Mouse (Mus musculus): ENCODE data around the gene Dhdh.
A peak's percentile ranks its signal among the peaks of the same experiment; 100 is the strongest.
"Not testable (repeated sequence)": the region's sequence is repeated elsewhere in the genome, so short reads cannot be mapped to it uniquely, and the experiment has no call there.

Gene Dhdh

DNA sequence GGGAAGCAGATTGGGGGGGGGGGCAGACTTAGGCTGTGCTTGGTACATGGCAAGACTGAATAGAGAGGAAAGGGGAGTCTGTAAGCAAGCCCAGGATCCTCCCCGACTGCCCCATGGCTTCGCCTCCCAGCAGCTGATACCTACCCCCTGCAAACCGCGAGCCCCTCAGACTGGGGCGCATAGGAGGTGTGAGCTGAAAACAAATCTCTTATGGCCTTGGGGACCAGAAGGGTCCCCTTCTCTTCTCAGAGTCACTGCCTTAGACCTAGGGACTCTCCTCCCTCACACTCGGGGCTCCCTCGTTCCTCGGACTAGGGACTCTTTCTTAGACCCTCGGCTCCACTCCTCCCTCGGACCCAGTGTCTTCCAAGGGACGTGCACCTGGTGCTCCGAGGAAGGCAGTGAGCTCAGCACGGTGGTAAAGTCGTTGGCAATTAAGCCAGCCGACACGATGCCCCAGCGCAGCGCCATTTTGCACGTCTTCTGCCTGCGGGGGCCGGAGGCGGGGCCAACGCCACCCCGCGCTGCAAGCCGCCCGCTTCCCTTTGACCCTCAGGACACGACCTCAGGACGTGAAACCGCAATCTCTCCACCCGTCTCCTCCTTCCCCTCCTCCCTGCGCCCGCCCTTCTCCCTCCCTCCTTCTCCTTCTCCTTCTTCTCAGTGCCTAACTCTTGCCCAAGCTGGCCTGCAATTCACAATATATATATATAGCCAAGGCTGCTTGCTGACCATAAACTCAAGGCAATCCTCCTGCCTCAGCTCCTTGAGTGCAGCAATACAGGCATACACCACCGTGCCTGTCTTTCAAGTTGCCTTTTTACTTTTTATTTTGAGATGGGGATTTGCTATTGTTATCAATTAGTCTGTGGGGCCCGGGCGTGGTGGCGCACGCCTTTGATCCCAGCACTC is at the start of gene Dhdh:
Dhdh (minus strand) TSS at position 513 of the 912 bp plus-strand sequence.
- DNase-seq (ENCODE audit: low read depth, low spot score): peak; percentile 57

DNA sequence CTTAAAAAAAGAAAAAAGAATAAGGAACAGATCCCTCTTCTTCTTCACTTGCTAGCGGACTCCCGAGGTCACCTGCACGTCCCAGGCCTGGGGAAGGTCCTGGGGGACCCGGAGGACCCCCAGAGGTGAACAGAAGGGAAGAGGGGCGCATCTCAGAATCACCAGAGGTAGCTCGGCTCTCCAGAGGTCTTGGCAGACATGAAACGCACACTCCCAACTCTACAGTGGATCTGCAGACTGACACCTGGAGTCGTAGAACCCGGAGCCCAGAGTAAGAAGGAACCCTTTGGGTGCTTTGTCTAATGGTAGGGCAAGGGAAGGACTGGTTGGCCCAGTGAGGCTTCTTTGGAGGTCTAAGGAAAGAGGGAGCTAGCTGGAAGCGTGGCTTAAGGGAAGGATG is 49.0 kb upstream of the Dhdh start:
- DNase-seq (ENCODE audit: low read depth, low spot score): no peak

DNA sequence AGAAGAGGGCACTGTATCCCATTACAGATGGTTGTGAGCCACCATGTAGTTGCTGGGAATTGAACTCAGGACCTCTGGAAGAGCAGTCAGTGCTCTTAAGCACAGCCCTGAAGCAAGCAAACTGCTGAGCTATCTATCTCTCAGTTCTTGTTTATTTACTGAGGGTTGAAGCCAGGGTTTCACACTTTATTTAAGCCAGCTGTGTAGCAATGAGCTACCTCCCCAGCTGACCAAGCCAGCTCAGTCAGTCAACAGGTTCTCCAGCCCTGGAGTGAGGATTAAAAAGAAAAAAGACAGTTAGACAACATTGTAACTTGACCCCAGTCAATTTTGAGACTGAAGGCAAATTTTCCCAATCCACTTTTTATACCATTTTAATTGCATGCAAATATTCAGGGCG is 47.1 kb upstream of the Dhdh start:
- no peak for DNase-seq (ENCODE audit: low read depth, low spot score)

DNA sequence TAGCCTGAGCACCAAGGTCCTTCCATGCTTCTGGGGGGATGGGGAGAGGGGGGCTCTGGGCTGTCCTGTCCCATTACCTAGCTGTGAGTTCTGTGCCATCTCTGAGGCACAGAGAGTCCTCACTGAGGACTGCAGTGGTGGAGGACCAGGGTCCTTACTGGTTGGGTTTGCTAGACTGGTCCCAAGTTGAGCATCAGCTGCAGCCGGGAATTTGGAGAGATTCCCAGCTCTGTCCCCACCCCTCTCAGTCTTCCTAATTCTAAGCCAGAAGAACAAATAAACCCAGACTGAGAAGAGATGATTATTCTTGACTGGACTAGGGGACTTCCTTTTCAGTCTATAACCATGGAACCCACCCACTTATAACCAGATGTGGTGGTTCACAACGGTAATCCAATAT is 42.0 kb upstream of the Dhdh start:
- no peak for DNase-seq (ENCODE audit: low read depth, low spot score)

- DNase-seq (ENCODE audit: low read depth, low spot score): peak; percentile 19
These were observed 40.9 kb upstream of the Dhdh start for GRCm38 (mm10) chr7:45529461-45529860.

DNA sequence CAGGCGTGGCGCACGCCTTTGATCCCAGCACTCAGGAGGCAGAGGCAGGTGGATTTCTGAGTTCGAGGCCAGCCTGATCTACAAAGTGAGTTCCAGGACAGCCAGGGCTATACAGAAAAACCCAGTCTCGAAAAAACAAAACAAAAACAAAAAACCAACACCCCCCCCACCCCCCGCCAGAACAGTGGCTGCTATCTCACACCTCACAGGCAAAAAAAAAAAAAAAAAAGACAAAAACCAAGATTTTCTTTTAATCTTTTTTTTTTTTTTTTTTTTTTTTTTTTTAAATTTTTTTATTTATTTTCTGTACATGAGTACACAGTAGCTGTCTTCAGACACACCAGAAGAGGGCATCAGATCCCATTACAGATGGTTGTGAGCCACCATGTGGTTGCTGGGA is 38.6 kb upstream of the Dhdh start:
- DNase-seq (ENCODE audit: low read depth, low spot score): peak; percentile 39

DNA sequence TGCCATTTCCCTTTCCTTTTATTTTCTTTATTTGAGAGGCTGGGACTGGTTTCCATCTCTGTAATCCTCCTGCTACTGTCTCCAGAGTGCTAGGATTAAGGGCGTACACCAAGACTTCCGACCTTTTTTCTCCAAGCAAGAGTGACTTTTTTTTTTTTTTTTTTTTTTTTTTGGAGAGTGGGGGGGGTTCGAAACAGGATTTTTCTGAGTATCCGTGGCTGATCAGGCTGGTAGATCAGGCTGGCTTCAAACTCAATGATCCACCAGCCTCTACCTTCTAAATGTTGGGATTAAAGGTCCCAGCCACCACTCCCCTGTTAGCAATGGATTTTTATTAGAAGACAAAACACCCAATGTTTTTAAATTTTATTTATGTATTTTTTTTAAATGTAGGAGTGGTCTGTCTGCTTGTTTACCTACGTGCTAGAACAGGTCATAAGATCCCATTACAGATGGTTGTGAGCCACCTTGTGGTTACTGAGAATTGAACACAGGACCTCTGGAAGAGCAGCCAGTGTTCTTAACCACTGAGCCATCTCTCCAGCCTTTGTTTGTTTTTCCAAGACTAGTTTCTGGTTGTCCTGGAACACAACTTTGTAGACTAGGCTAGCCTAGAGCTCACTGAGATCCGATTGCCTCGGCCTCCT is 38.0 kb upstream of the Dhdh start:
- peak; percentile 72 for DNase-seq (ENCODE audit: low read depth, low spot score)

- peak; percentile 98 for DNase-seq (ENCODE audit: low read depth, low spot score)
These were observed 37.3 kb upstream of the Dhdh start, which contains the start of the genes Ppp1r15a and Plekha4 for GRCm38 (mm10) chr7:45525809-45526473. TSS of gene Ppp1r15a (minus strand) at chr7:45526268. TSS of gene Plekha4 (plus strand) at chr7:45526330.

- DNase-seq (ENCODE audit: low read depth, low spot score): peak; percentile 54
These were observed 36.4 kb upstream of the Dhdh start for GRCm38 (mm10) chr7:45524841-45525621.

DNA sequence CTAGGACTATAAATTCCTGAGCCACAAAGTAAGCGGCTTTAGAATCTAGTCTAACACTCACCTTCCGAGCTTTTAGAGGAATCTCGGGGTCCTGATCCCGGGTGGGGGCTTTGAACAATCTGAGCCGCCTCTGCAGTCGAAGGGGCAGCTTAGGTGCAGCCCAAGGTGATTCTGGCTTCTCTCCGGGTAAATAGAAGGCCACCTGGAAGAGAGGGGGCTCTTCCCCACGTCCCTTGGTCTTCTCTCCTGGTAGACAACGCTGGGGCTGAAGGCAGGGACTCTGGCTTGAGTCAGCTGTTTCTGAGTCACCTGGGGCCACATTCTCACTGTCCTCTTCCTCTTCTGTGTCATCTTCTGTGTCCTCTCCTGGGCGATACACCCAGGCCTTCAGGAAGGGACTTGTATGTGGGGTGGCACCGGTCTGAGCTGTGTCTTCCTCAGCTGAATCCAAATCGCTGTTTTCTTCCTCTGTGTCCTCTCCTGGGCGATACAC is 35.1 kb upstream of the Dhdh start:
- peak; percentile 43 for DNase-seq (ENCODE audit: low read depth, low spot score)

DNA sequence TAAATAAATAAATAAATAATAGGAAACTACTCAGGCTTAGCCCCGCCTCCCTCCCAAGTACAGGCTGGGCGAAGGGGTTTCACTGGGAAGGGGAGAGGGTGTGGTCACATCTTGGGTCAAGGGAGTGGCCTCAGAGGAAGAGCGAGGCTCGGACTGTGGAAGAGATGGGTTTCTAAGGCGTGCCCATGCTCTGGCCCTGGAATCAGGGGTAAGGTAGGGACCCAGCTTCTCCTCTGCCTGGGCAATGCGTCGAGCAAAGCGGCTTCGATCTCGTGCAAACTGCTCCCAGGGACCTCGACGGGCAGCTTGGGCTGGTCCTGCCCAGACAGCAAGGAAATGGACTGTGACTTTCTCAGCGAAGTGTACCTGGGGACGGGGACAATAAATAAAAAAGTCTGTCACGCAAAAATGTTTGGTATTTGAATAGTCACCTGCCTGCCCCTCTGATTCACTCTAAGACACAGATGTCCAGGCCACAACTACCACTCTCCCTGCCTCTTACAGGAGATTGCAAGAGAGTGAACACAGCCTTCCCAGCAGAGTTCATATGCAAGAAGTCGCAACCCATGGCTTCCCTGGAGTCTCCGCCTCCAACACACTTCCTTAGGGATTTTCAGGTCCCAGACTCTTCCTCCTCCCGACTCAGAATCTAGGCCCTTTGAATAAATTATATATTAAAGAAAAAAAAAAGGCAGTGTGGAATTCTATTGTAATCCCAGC is 34.5 kb upstream of the Dhdh start:
- peak; percentile 51 for DNase-seq (ENCODE audit: low read depth, low spot score)

DNA sequence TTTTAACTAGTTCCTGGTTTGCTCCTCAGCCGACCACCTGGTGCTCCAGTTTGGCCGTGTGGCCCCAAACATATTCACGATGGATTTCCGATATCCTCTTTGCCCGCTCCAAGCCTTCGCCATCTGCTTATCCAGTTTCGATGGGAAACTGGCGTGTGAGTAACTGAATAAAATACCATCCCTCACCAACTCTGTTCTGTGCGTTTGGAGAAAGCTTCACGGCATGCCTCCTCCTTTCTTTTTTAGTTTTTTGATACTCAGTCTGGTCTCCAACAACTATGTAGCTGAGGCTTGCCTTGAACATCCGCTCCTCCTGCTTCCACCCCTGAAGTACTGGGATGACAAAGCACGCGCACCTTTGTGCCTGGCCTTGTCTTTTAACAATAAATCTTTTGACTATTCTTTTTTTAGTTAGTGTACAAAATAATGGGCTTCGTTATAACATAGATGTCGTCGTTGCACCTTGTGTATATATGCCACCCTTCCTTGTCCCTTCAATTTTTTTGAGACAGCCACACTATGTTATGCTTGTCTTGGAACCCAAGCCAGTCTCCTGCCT is 33.7 kb upstream of the Dhdh start:
- DNase-seq (ENCODE audit: low read depth, low spot score): peak; percentile 48

DNA sequence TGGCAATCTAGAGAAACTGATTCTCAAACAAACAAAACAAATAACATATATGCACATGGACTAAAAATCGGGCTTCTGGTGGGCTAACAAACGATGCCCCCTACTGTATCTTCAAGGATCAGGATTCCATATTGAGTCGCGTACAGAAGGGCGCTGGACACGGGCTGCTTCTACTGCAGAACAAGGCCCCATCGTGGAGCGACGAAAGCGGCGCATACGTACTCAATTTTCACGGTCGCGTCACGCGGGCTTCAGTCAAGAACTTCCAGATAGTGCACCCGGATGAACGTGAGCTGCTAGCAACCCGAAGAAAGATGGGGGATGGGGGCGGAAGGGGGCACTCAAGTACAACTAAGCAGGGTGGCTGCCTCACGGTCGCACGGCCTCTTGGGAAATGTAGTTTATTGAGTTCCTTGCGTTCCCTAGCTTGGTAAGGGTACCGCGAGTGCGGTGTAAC is 33.2 kb upstream of the Dhdh start:
- DNase-seq (ENCODE audit: low read depth, low spot score): peak; percentile 96

DNA sequence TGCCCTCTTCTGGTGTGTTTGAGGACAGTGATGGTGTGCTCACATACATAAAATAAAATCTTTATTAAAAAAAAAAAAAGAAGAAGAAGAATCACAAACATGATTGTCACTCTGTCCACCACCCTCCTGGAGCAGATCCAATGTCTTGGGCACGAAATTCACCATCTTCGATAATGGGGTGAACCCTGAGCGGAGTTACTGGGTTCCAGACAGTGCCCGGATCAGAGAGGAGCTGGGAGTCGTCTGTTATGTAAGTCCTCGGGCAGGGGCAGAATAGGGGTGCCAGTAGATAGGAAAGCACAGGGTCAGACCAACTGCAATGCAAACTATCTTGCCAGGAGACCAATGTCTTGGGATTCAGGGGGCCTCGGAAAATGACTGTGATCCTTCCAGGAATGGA is 32.0 kb upstream of the Dhdh start:
- no peak for DNase-seq (ENCODE audit: low read depth, low spot score)

- DNase-seq (ENCODE audit: low read depth, low spot score): peak; percentile 36
These were observed 30.9 kb upstream of the Dhdh start for GRCm38 (mm10) chr7:45519345-45520120.

GRCm38 (mm10) chr7:45518618-45519017 is 30.0 kb upstream of the Dhdh start:
- DNase-seq (ENCODE audit: low read depth, low spot score): no peak

DNA sequence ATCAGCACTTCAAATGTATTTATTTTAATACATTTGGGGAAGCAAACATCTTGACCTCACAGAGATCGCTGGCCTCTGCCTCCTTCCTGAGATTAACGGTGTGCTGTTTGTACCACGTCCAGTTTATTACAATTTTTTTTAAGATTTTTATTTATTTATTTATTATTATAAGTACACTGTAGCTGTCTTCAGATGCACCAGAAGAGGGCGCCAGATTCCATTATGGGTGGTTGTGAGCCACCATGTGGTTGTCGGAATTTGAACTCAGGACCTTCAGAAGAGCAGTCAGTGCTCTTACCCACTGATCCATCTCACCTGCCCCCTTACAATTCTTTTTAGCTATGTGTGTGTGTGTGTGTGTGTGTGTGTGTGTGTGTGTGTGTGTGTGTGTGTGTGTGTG is 28.2 kb upstream of the Dhdh start:
- not testable (repeated sequence) for DNase-seq (ENCODE audit: low read depth, low spot score)

GRCm38 (mm10) chr7:45515436-45515835 is 26.8 kb upstream of the Dhdh start:
- DNase-seq (ENCODE audit: low read depth, low spot score): no peak

- DNase-seq (ENCODE audit: low read depth, low spot score): no peak
These were observed 25.8 kb upstream of the Dhdh start for GRCm38 (mm10) chr7:45514411-45514810.

Data from CD4-positive, CD25-positive, alpha-beta regulatory T cell, adult 2 months (primary cell).